Mouse (Mus musculus) hindbrain, embryonic 11.5 days (tissue): ENCODE data around the gene Trappc11. TPM values are rescaled to one million over a fixed set of nuclear protein-coding genes. Genes with fewer than 3 reads are reported as not detected.

ENCODE experiments used
- ATAC-seq: fragments of 200-750 bp; cut with Nextera tagmentation; 2 replicates; pipeline ENCODE4 v1.8.0; 2017; ENCODE audit warnings: mild to moderate bottlenecking, moderate TSS enrichment, moderate library complexity; ENCODE audit not compliant: low FRiP score
- DNase-seq: peaks from one replicate; pipeline ENCODE4 v3.0.0-alpha.2; 2015; ENCODE audit warnings: low spot score
- H3K27ac ChIP-seq: fragments of 300-500 bp; sonication (generic); 2 replicates; pipeline ENCODE4 v1.5.1; 2014; ENCODE audit warnings: mild to moderate bottlenecking, low read depth, low read length
- H3K27me3 ChIP-seq: fragments of 300-500 bp; sonication (generic); 2 replicates; pipeline ENCODE4 v1.6.1; 2014; ENCODE audit warnings: mild to moderate bottlenecking, low read length, moderate library complexity, mixed read lengths; ENCODE audit not compliant: control insufficient read depth, insufficient read depth
- H3K36me3 ChIP-seq: fragments of 300-500 bp; sonication (generic); 2 replicates; pipeline ENCODE4 v1.6.1; 2014; ENCODE audit warnings: mild to moderate bottlenecking, low read length, moderate library complexity, mixed read lengths; ENCODE audit not compliant: control insufficient read depth, insufficient read depth
- H3K4me1 ChIP-seq: fragments of 300-500 bp; sonication (generic); replicated peaks from 2 replicates; pipeline ENCODE4 v1.6.1; 2014; ENCODE audit warnings: low read length, mixed read lengths; ENCODE audit not compliant: control insufficient read depth, insufficient read depth
- H3K4me2 ChIP-seq: fragments of 300-500 bp; sonication (generic); replicated peaks from 2 replicates; pipeline ENCODE4 v1.6.1; 2014; ENCODE audit warnings: mild to moderate bottlenecking, low read depth, low read length
- H3K4me3 ChIP-seq: fragments of 300-500 bp; sonication (generic); 2 replicates; pipeline ENCODE4 v1.5.1; 2014; ENCODE audit warnings: low read depth, low read length
- H3K9ac ChIP-seq: fragments of 300-500 bp; sonication (generic); 2 replicates; pipeline ENCODE4 v1.6.1; 2014; ENCODE audit warnings: low read depth, low read length
- H3K9me3 ChIP-seq: fragments of 300-500 bp; sonication (generic); 2 replicates; pipeline ENCODE4 v1.6.1; 2016; ENCODE audit warnings: low read length; ENCODE audit not compliant: control insufficient read depth
- WGBS: fragments of 180-500 bp; shearing (Covaris S2); extraction: QIAGEN DNeasy Blood & Tissue Kit; methylation state at CpG from one replicate; pipeline ENCODE4 v1.1.7; 2014; 5-methylcytosine and 5-hydroxymethylcytosine counted together
- polyA plus RNA-seq: library from polyadenylated mRNA; unstranded; fragments of >200 nt; fragmentation: Nextera tagmentation; extraction: Ambion mirVana; gene quantifications from 2 replicates; pipeline ENCODE4 v1.2.1, GENCODE M21; 2014

Gene Trappc11
- polyA plus RNA-seq, 1 experiment from 2014 or later, result 44.5 TPM

- Histone ChIP-seq H3K4me2 (no peak overlapping the region), H3K9me3 (no peaks in the 10 kb centered on the region), H3K36me3 (0 out of 2 replicates have a peak, but pooled peaks cover 2% of the 10 kb centered on the region), H3K27ac (no peak overlapping the region), H3K4me3 (no peak overlapping the region), H3K27me3 (no peaks in the 10 kb centered on the region), H3K4me1 (no peaks in the 10 kb centered on the region), H3K9ac (no peak overlapping the region)
- ATAC-seq (no peak), DNase-seq (peak; percentile 19)
- WGBS, result 87% methylated on average over 6 of the region's 6 CpGs
Measured at GRCm38 (mm10) chr8:47553613-47554012, 20.3 kb upstream of the Trappc11 start.

DNA sequence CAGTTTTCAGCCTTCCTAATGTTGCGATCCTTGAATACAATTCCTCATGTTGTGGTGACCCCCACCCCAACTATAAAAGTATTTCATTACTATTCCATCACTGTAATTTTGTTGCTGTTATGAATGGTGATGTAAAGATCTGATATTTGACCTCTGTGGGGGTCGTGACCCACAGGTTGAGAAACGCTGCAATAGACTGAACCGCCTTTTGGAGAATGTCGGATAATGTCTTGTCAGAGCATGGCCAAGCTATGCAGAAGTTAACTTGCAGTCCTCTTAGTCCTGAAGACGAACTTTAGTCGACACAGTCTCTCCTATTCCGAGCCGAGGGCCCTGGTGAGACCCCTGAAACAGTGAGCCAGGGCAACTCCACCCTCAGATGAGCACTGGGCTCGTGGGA is 13.8 kb upstream of the Trappc11 start:
- Histone ChIP-seq H3K9me3 (no peaks in the 10 kb centered on the region; the same call in 1 of the 2 replicates), H3K27ac (no peak overlapping the region), H3K4me3 (no peak overlapping the region), H3K4me1 (no peaks in the 10 kb centered on the region), H3K9ac (no peak overlapping the region), H3K4me2 (no peak overlapping the region), H3K27me3 (no peaks in the 10 kb centered on the region), H3K36me3 (peaks cover 10% of the 10 kb centered on the region)
- DNase-seq (no peak), ATAC-seq (no peak)
- 98% methylated on average over 10 of the region's 10 CpGs for WGBS

DNA sequence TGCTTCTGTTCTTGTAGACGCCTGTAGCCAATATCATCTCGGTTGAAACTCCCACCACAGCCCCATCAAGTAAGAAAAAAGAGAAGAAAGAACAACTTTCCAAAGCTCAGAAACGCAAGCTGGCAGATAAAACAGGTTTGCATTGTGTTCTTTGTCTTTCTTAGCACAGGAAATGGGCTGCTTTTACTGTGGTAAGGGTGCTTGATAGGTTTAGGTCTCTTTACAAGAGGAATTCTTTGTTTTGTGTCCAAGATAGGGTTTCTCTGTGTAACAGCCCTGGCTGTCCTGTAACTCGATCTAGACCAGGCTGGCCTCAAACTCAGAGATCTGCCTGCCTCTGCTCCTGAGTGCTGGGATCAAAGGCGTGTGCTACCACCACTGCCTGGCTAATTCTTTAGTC is 10.8 kb upstream of the Trappc11 start:
- no peak overlapping the region for H3K27ac ChIP-seq
- 95% methylated on average over 5 of the region's 5 CpGs for WGBS
- ATAC-seq (no peak), DNase-seq (no peak)
- H3K9ac ChIP-seq, result no peak overlapping the region
- peaks cover 10% of the 10 kb centered on the region for H3K36me3 ChIP-seq
- H3K9me3 ChIP-seq, result no peaks in the 10 kb centered on the region; the same call in 1 of the 2 replicates
- no peaks in the 10 kb centered on the region for H3K4me1 ChIP-seq
- H3K4me3 ChIP-seq, result no peak overlapping the region
- H3K4me2 ChIP-seq, result no peak overlapping the region
- no peaks in the 10 kb centered on the region for H3K27me3 ChIP-seq

- Histone ChIP-seq H3K9ac (no peak overlapping the region), H3K36me3 (0 out of 2 replicates have a peak, but pooled peaks cover 4% of the 10 kb centered on the region), H3K4me2 (no peak overlapping the region), H3K27ac (no peak overlapping the region), H3K4me1 (no peaks in the 10 kb centered on the region), H3K9me3 (no peaks in the 10 kb centered on the region), H3K27me3 (no peaks in the 10 kb centered on the region), H3K4me3 (no peak overlapping the region)
- ATAC-seq (no peak), DNase-seq (no peak)
- WGBS, result 97% methylated on average over 16 of the region's 16 CpGs
Measured at GRCm38 (mm10) chr8:47542746-47543145, 9.5 kb upstream of the Trappc11 start.

- H3K9me3 ChIP-seq, result no peaks in the 10 kb centered on the region
- no peaks in the 10 kb centered on the region for H3K4me1 ChIP-seq
- no peak overlapping the region for H3K4me2 ChIP-seq
- DNase-seq (no peak), ATAC-seq (no peak)
- no peak overlapping the region for H3K4me3 ChIP-seq
- 60% methylated on average over 4 of the region's 4 CpGs for WGBS
- no peak overlapping the region for H3K9ac ChIP-seq
- no peaks in the 10 kb centered on the region for H3K27me3 ChIP-seq
- no peaks in the 10 kb centered on the region for H3K36me3 ChIP-seq
- H3K27ac ChIP-seq, result no peak overlapping the region
Measured at GRCm38 (mm10) chr8:47538323-47538722, 5.1 kb upstream of the Trappc11 start.

DNA sequence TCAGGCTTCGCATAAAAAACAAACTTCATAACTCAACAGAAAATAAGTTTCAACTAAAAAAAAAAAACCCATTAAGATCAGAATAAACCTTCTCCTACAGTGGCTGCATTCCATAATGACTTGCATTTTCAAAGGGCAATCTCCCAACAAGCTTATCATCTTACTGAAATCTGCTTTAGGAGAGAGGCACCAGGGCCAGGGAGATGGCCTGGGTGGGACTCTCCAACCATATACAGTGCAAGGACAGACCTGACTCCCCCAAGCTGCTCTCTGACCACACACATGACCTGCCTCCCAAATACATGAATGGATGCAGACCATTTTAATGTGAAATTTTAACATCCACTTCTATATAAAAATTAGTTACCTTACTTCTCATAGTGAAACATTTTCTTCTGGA is 5.2 kb downstream of the Trappc11 start:
- Histone ChIP-seq H3K36me3 (0 out of 2 replicates have a peak, but pooled peaks cover 3% of the 10 kb centered on the region), H3K4me3 (no peak overlapping the region), H3K27ac (no peak overlapping the region), H3K9ac (no peak overlapping the region), H3K4me1 (no peaks in the 10 kb centered on the region), H3K9me3 (no peaks in the 10 kb centered on the region), H3K27me3 (no peaks in the 10 kb centered on the region), H3K4me2 (no peak overlapping the region)
- DNase-seq (no peak), ATAC-seq (no peak)
- WGBS, result 92% methylated on average over 1 of the region's 1 CpGs

- H3K36me3 ChIP-seq, result 0 out of 2 replicates have a peak, but pooled peaks cover 6% of the 10 kb centered on the region
- WGBS, result 95% methylated on average over 15 of the region's 15 CpGs
- no peak overlapping the region for H3K4me2 ChIP-seq
- H3K9ac ChIP-seq, result no peak overlapping the region
- ATAC-seq, result no peak
- DNase-seq, result no peak
- H3K27me3 ChIP-seq, result no peaks in the 10 kb centered on the region
- no peaks in the 10 kb centered on the region for H3K4me1 ChIP-seq
- H3K27ac ChIP-seq, result no peak overlapping the region
- no peak overlapping the region for H3K4me3 ChIP-seq
- no peaks in the 10 kb centered on the region for H3K9me3 ChIP-seq
Measured at GRCm38 (mm10) chr8:47513601-47514000, 19.7 kb downstream of the Trappc11 start.

DNA sequence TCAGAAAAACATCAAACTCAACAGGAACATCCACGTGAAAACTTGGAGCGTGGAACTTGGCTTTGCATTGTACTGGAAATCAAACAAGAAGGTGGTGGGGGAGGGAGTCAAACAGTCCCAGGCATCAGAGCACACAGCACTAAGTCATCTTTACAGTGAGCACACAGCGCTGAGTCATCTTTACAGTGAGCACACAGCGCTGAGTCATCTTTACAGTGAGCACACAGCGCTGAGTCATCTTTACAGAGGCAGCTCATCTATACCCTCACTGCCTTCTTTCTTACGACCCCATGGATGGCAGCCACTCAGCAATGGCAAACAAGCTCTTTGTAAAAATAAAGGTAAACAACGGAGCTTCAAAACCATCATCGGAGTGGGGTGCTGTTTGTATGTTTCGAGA is 22.3 kb downstream of the Trappc11 start:
- Histone ChIP-seq H3K4me2 (no peak overlapping the region), H3K4me1 (no peaks in the 10 kb centered on the region), H3K9me3 (no peaks in the 10 kb centered on the region), H3K4me3 (no peak overlapping the region), H3K27me3 (no peaks in the 10 kb centered on the region), H3K9ac (no peak overlapping the region), H3K36me3 (0 out of 2 replicates have a peak, but pooled peaks cover 6% of the 10 kb centered on the region), H3K27ac (no peak overlapping the region)
- ATAC-seq (no peak), DNase-seq (no peak)
- WGBS, result 95% methylated on average over 9 of the region's 9 CpGs

- ATAC-seq, result no peak
- no peak overlapping the region for H3K4me3 ChIP-seq
- 0 out of 2 replicates have a peak, but pooled peaks cover 10% of the 10 kb centered on the region for H3K36me3 ChIP-seq
- no peaks in the 10 kb centered on the region for H3K4me1 ChIP-seq
- H3K9me3 ChIP-seq, result no peaks in the 10 kb centered on the region
- DNase-seq, result no peak
- no peaks in the 10 kb centered on the region for H3K27me3 ChIP-seq
- H3K27ac ChIP-seq, result no peak overlapping the region
- H3K9ac ChIP-seq, result no peak overlapping the region
- 91% methylated on average over 12 of the region's 12 CpGs for WGBS
- no peak overlapping the region for H3K4me2 ChIP-seq
Measured at GRCm38 (mm10) chr8:47505431-47505830, 27.8 kb downstream of the Trappc11 start.
